Mouse (Mus musculus) testis, adult 2 months (tissue): ENCODE measurements around the gene Rab8b.

Experiments
- CTCF ChIP-seq: fragments of 200-500 bp; IDR thresholded peaks from 2 replicates; pipeline ENCODE4 v1.5.1; 2012; ENCODE audit warnings: low read depth, mild to moderate bottlenecking, inconsistent platforms, low read length, moderate library complexity; ENCODE audit not compliant: control insufficient read depth, insufficient read depth, insufficient replicate concordance
- POLR2A ChIP-seq: fragments of 200-500 bp; IDR thresholded peaks from 2 replicates; pipeline ENCODE4 v1.6.1; 2012; ENCODE audit warnings: low read depth, mild to moderate bottlenecking, inconsistent platforms, low read length, moderate library complexity; ENCODE audit not compliant: control insufficient read depth

- TF ChIP-seq CTCF (no peak), POLR2A (no peak)
Observed at GRCm38 (mm10) chr9:66948536-66948935, 29.0 kb upstream of the Rab8b start.
